Mouse (Mus musculus) left cerebral cortex, adult 8-10 months (tissue): ENCODE measurements around the gene Ier2. TPM values are rescaled to one million over a fixed set of nuclear protein-coding genes. Genes with fewer than 3 reads are reported as not detected.

Experiments
- total RNA-seq, 4 experiments: library from RNA; stranded (reverse); gene quantifications; 2 replicates each; pipeline ENCODE4 v1.2.4; 2022

The Ier2 gene
- total RNA-seq, 4 experiments from 2014 or later: 5.9 to 15.8 (median 8.9) TPM

Other genes with a start within 250 kb of the Ier2 start
- gene Trmt1, start 23.5 kb upstream of the Ier2 start, total RNA-seq: 100 to 1,000 TPM; 101 to 105 (median 103) TPM
- gene Nacc1, start 25.0 kb upstream of the Ier2 start, total RNA-seq: 10 to 100 TPM; 88.5 to 97.6 (median 93.9) TPM
- 1 to 10 TPM; 2.2 to 4.5 (median 3.4) TPM for gene Lyl1, start 38.6 kb upstream of the Ier2 start, total RNA-seq
- gene G430095P16Rik, start 60.2 kb upstream of the Ier2 start, total RNA-seq: under 1 TPM in 1 of 4 experiments, not detected in 3; 0.55 TPM
- 100 to 1,000 TPM; 352 to 438 (median 370) TPM for gene Nfix, start 137.5 kb upstream of the Ier2 start, total RNA-seq
- 1 to 10 TPM; 8.4 to 9.7 (median 8.9) TPM for gene Dand5, start 160.0 kb upstream of the Ier2 start, total RNA-seq
- gene Gadd45gip1, start 168.7 kb upstream of the Ier2 start, total RNA-seq: 10 to 100 TPM; 23.3 to 28.4 (median 24.7) TPM
- gene Rad23a, start 177.8 kb upstream of the Ier2 start, total RNA-seq: 10 to 100 TPM; 72.4 to 90.1 (median 79.4) TPM
- gene Calr, start 184.1 kb upstream of the Ier2 start, total RNA-seq: 100 to 1,000 TPM; 333 to 426 (median 383) TPM
- gene Farsa, start 194.1 kb upstream of the Ier2 start, total RNA-seq: 10 to 100 TPM; 39.6 to 48.5 (median 43.7) TPM
- 1 to 10 TPM; 6.3 to 8.0 (median 6.8) TPM for gene Syce2, start 209.3 kb upstream of the Ier2 start, total RNA-seq
- gene Gcdh, start 231.1 kb upstream of the Ier2 start, total RNA-seq: 10 to 100 TPM; 29.8 to 43.0 (median 36.5) TPM
- gene Klf1, start 239.1 kb upstream of the Ier2 start, total RNA-seq: not detected
- 10 to 100 TPM in 1 of 4 experiments, 1 to 10 TPM in 3; 5.0 to 12.2 (median 7.1) TPM for gene Dnase2a, start 245.7 kb upstream of the Ier2 start, total RNA-seq